Mouse (Mus musculus) ovary, postnatal 36 days (tissue): ENCODE measurements around the gene Plcd3.

Source experiments
- DNase-seq: peaks from one replicate; pipeline ENCODE4 v3.0.0; 2022; ENCODE audit warnings: low spot score, mixed read lengths

The Plcd3 gene

DNA sequence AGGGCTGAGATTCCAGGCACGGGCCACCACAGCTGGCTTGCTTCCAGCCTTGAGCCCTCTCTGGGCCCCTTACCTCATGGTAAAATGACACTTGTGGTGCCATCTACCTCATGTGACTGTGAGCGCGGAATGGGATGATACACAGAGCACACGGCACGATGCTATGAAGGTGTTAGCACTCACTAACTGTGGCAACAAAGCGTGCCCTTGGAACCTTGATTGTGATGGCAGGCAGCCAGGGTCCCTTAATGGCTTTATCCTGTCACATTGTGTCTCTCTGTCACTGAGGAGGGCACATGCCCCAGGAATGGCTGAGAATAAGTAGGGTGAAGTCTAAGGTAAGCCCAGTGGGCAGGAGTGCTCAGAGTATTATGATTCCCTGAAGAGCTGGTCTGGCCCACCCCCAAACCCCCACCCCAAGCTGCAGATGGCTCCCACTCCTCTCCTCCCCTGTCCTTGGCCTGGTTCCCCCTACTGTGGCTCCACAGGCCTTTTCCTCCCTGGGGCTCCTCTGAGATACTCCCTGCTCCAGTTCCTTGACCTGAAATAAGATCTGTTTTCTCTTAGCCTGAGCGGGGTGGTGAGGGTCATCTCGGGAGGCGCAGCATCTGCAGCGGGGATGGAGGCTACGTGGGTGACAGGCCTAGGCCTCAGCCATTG is 2.8 kb downstream of the Plcd3 start:
- no peak for DNase-seq

DNA sequence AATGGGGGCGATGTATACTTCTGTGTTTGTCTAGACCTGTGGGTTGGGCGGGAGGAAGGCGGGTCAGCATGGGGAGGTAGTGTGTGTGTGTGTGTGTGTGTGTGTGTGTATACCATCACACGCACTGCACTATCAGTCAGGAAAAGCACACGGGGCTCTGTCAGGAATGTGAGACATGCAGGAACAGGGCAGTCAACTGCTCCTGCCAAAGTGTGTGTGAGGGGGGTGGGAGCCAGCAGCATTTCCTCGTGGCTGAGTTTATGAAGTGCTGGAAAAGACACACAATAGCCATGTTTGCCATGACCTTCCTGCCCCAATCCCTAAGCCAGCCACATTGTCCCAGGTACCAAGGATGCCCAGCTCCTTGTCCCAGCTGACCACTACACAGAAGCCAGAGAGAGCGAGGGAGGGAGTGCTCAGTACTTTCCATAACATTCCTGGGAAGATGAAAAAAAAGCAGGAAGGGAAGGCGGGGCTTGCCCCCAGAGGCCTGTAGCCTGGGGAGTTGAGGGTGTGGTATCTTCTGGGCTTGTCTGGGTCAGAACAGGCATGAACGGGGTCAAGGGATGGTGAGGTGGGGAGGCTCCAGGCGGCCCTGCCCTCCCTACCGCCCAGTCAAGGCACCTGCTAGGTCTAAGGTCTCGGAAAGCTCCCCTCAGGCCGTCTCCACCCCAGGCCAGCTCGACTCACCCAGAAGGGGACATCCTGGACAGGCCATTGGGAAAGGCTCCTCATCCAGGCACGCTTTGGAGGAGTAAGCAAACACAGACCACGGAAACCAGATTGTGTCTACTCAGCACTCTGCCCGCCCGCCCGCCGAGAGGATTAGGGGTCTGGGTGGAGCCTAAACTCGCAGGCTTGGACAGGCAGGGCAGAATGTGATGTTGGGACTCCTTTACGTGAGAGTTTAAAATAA is 4.2 kb downstream of the Plcd3 start:
- DNase-seq: no peak

DNA sequence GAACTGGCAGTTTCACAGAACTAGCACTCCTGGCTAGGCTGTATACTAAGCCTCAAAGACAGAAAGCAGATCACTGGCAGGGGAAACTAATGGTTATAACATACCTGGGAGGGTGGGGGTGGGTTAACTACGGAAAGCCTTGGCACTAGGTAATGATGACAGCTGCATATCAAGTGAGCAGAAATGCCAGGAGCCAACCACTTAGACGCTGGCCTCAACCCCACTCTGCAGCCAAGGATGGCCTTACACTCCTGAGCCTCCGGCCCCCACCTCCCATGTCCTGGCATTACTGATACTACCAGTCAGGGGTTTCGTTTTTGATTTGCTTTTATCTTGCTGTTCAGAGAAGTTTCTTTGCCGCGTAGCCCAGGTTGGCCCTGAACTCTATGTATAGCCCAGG is 5.7 kb downstream of the Plcd3 start:
- DNase-seq: no peak

DNA sequence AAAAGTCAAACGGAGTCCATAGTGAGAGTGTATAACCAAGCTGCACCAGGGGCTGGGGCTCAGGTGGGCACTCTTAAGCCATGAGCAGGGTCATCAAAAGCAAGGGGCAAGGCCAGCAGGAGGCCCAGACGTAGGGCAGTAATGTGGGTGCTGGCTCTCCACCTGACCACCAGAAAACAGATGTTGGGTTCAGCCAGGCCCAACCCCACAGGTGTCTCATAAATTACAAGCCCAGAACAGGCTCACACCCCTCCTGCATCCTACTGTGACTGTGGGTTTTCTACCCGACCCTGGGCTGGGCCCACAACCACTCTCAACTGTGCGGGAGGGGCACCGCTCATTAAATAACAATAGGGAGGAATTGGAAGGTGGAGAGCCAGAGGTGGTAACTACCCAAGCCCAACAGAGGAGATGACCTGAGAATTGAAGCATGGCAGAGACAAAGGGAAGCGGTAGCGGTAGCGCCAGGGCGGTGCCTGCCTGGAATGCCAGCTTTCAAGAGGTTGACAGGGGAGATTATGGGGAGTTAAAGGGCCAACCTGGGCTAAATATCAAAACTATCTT is 6.3 kb downstream of the Plcd3 start:
- DNase-seq: no peak

DNA sequence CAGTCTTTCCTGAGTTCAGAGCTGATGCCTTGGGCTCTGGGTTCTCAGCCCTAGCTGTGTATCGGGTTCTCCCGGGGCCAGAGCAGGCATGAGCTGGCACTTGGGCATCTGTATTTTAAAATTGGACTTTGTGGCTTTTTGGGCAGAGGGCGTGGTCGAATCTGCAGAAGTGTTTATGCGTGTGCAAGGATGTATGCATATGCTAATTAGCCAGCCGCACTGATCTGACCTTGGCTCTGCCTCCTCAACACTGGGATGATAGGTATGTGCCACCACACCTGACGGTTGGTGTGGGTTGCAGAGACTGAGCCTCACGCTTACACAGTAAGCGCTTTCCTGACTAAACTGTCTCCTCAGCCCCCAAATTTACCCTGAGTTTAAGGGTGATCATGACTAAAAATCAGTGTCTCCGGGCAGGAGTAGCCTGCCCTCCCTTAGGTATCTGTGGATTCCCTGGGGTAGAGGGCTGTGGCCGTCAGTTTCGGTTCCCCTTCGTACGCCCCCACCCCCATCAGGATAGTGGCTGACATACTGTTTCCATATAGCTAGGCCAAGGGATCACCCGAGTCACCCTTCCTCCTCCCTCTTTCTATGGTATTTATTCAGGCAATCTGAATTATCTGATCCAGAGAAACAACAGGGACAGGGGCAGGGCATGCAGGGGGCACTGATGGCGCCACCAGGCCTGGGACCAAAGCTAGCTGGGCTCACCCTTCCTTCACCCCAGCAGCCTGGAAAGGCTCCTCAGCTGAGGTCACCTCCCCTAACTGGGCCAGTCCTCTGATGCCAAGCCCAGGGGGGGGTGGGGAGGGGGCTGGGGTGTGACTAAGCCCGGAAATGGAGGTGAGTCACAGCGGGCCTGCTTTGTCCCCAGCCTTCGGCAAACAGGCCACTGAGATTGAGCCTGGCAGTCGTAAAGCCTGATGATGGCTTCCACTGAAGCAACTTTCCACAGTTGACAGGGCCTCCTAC is 7.3 kb downstream of the Plcd3 start:
- DNase-seq: no peak

- no peak for DNase-seq
Measured at GRCm38 (mm10) chr11:103093306-103093705, 8.2 kb downstream of the Plcd3 start.

DNA sequence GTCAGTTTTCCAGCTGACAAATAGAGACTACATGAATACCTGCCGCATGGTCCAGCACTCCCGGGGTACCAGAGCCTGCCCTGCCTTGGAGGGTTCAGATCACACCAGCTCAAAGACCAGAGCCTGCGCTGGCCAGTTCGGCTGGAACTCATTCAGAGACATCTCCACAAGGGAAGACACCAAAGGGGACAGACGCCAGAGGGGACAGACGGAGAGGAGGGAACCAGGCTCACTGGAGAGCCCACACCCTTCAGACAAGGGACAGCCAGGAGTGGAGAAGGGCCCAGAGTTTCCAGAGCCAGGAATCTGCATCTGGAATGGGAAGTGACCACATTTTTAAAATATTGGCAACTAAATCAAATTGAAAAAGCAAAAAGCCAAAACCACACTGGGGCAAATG is 19.8 kb downstream of the Plcd3 start:
- no peak for DNase-seq

DNA sequence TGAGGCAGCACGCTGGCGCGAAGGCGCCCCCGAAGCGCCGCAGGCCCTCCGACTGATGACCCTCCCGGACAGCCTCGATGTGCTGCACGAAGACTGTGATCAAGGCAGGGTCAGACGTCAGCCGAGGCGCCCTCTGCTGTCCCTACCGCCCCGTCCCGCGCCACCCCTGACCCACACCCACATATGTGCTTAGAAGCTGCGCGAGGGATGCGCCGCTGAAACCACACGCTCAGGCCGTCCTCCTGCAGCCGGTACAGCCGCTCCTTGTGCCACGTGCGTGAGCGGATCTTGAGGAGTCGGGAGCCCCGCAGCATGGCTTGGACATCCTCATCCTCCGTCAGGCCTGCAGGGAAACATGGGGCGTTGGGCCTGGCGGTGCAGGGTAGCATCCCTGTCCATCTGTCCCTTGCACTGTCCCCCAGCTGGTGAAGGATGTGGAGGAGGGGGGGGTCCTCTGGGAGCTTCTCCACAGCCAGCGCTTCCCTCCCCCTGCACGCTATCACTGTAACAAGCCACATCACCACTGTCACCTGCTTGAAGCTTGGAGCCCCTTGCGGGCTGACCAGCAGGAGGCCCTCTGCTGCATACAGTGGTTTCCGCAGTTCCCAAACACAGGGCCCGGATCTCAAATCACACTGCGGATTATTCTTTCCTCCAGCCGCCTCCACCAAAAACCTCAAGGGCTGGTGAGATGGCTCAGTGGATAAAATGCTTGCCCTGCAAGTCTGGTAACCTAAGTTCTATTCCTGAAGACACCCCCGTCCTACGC is 21.0 kb downstream of the Plcd3 start:
- peak; percentile 19 for DNase-seq

DNA sequence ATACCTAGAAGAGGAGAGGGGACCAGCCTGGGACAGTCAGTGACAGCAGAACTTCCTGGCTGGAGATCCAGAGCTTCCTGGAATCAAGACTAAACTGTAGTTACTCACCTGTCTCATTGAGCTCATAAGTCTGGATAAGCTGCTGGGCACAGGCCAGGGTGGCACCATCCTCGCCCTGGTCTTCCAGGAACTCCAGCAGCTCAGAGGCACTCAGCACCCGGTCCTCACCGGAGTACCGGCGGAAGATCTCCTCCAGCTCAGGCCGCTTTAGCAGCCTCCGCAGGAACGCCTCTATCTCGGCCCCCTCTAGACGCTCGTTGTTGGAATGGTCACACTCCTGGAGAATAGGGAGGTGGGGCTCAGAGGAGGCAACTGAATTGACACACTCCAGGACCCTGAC is 23.3 kb downstream of the Plcd3 start:
- no peak for DNase-seq

DNA sequence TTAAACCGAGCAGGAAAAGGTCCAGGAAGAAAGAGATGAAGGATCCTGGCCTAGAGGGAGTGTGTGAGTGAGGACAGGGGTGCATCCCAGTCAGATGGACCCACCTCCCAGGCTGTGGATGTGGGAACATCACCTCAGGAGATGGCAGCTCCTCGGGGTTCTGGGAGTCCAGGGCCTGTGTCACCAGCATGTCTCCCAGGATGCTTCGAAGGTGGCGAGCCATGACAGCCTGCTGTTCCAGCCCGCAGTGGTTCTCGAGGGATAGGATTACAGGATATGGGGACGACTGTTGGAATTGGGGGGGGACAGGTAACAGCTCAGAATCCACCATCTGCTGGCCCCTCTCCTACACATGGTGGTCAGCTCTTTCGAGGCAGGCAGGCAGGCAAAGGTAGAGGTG is 24.9 kb downstream of the Plcd3 start:
- DNase-seq: no peak

- DNase-seq: peak; percentile 4
Measured at GRCm38 (mm10) chr11:103076010-103076409, 25.4 kb downstream of the Plcd3 start.

GRCm38 (mm10) chr11:103074796-103075323 is 26.6 kb downstream of the Plcd3 start:
- no peak for DNase-seq

- DNase-seq: peak; percentile 3
Measured at GRCm38 (mm10) chr11:103074121-103074650, 27.3 kb downstream of the Plcd3 start.

- DNase-seq: no peak
Measured at GRCm38 (mm10) chr11:103073671-103074070, 27.8 kb downstream of the Plcd3 start.

GRCm38 (mm10) chr11:103070322-103070880 is 31.1 kb downstream of the Plcd3 start:
- DNase-seq: no peak

GRCm38 (mm10) chr11:103069731-103070130 is 31.7 kb downstream of the Plcd3 start:
- DNase-seq: no peak

GRCm38 (mm10) chr11:103068884-103069283 is 32.6 kb downstream of the Plcd3 start:
- no peak for DNase-seq

DNA sequence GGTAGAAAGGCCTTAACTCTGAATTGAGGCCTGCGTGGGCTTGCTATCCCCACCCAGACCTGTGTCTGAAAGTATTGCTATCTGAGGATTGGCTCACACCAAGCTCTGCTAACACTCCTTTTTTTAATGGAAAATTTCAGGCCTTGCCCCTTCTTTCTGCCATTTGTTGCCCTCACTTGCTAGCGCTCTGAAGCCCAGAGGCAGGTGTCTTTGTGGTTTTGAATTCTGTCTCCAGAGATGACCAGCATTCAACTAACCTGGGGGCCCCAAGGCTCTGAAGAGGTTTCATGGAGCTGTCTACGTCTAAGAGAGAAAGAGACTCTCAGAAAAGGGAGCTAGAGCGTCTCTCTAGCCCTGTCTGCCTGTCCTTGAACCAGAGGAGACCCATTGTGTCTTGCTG is 33.2 kb downstream of the Plcd3 start:
- DNase-seq: no peak

DNA sequence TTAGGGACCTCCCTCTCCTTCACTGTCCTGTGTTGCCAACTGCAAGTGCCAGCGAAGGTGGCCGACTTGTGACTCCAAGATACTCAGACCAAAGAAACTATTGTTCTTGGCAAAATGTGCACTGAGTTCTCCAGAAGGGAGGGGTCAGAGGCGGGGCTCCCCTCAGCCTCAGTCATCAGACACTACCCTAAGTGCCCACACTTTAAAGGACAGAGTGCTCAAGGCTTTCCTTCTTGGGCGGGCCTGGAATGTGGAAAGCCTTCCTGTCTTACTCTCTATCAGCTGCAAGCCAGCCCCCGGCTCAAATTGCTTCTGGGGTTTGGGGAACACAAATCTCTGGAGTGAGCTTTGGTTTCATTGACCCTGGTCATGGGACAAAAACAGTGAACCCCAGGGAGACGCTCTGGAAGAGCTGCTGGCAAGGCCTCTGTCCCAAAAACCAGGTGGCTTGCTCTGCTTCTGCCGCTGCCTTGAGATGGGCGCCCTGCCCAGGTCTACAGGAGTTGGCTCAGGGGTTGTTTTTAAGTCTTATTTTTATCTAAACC is 33.9 kb downstream of the Plcd3 start:
- peak; percentile 44 for DNase-seq

DNA sequence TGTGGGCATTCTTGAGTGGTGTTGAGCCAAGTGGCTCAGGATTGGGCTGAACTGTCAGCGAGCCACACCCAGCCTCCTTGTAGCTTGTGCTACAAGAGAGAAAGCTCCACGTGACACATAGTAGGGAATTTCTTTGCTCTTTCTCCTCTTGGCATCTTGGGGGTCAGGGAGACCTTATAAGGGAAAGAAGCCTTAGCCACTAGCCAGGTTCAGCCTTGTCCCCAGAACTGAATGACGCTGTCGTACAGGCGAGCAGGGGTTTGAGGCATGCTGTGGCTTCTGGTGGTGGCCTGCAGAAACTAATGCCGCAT is 34.5 kb downstream of the Plcd3 start:
- no peak for DNase-seq
